ENCODE assay signal across 8 mouse cellular contexts in genomic region chr6:129238275-129239038, GRCm38 (mm10). TPM values are rescaled to one million over a fixed set of nuclear protein-coding genes. Genes with fewer than 3 reads are reported as not detected.
DNase-seq lines count a peak whose midpoint lies in the region; ATAC-seq and TF ChIP-seq lines count a peak whose summit lies in the region.

No protein-coding gene starts in this region.

- peak overlapping the region; percentile 70 for H3K4me2 ChIP-seq in intestine, postnatal 0 days (replicated peaks; ENCODE audit: low read depth)
- H3K4me2 ChIP-seq in neural tube, embryonic 14.5 days (ENCODE audit: low read depth, low read length), result peak overlapping the region; percentile 76

- peak overlapping the region; percentile 88 for H3K27ac ChIP-seq in intestine, postnatal 0 days (ENCODE audit: low read depth, low read length)
- no peak overlapping the region for H3K27ac ChIP-seq in neural tube, embryonic 14.5 days (ENCODE audit: low read depth, low read length)

- peak overlapping the region; percentile 58 for H3K9ac ChIP-seq in intestine, postnatal 0 days (ENCODE audit: low read depth, low read length)
- peak overlapping the region; percentile 47 for H3K9ac ChIP-seq in neural tube, embryonic 14.5 days (replicated peaks; ENCODE audit: low read depth, low read length)

- no peaks in the 10 kb centered on the region for H3K9me3 ChIP-seq in intestine, postnatal 0 days (ENCODE audit: control insufficient read depth)
- H3K9me3 ChIP-seq in neural tube, embryonic 14.5 days (ENCODE audit: control insufficient read depth, low read length), result no peaks in the 10 kb centered on the region

- TF ChIP-seq CTCF in intestine, postnatal 0 days (IDR thresholded peaks at IDR 0.05; ENCODE audit: low read depth), result no peak
- no peak for TF ChIP-seq CTCF in lung, adult 2 months (IDR thresholded peaks at IDR 0.05; ENCODE audit: insufficient read depth, low read length)

- H3K4me1 ChIP-seq in intestine, postnatal 0 days (replicated peaks; ENCODE audit: control insufficient read depth, insufficient read depth, low read length), result peaks cover 6% of the 10 kb centered on the region; the same call in 1 of the 2 replicates
- H3K4me1 ChIP-seq in lung, adult 2 months (ENCODE audit: control insufficient read depth, insufficient read depth, low read length), result peaks cover 26% of the 10 kb centered on the region
- H3K4me1 ChIP-seq in neural tube, embryonic 14.5 days (ENCODE audit: control insufficient read depth, insufficient read depth, low read length), result no peaks in the 10 kb centered on the region

- peak; percentile 13 for DNase-seq in right cerebral cortex, postnatal 4 days
- no peak for DNase-seq in right cerebral cortex, postnatal 25 days
- DNase-seq in embryo, embryonic 10.5 days (ENCODE audit: low spot score), result peak; percentile 46
- peak; percentile 67 for DNase-seq in gastrocnemius, postnatal 25 days
- DNase-seq in lung, adult 2 months, result peak; percentile 76

- no peaks in the 10 kb centered on the region for H3K27me3 ChIP-seq in intestine, postnatal 0 days (replicated peaks; ENCODE audit: control insufficient read depth, insufficient read depth, low read length)
- no peaks in the 10 kb centered on the region for H3K27me3 ChIP-seq in neural tube, embryonic 14.5 days (ENCODE audit: control insufficient read depth, insufficient read depth, low read length)

- WGBS in intestine, postnatal 0 days, result 10% methylated on average over 14 of the region's 14 CpGs
- 4% methylated on average over 14 of the region's 14 CpGs for WGBS in lung, adult 2 months
- WGBS in neural tube, embryonic 14.5 days, result 12% methylated on average over 14 of the region's 14 CpGs

- H3K36me3 ChIP-seq in intestine, postnatal 0 days (ENCODE audit: control insufficient read depth, insufficient read depth), result no peaks in the 10 kb centered on the region
- H3K36me3 ChIP-seq in neural tube, embryonic 14.5 days (ENCODE audit: control insufficient read depth, insufficient read depth, low read length), result no peaks in the 10 kb centered on the region

- peak; percentile 81 for ATAC-seq in intestine, postnatal 0 days
- peak; percentile 83 for ATAC-seq in neural tube, embryonic 14.5 days (ENCODE audit: low read depth)
- no peak for ATAC-seq in granulocyte monocyte progenitor cell, adult 5-6 weeks (replicated peaks; ENCODE audit: poor library complexity, severe bottlenecking)

- H3K4me3 ChIP-seq in intestine, postnatal 0 days (ENCODE audit: low read depth, low read length), result peak overlapping the region; percentile 69
- H3K4me3 ChIP-seq in lung, adult 2 months (replicated peaks; ENCODE audit: extremely low read depth, low read depth, low read length), result peak overlapping the region; percentile 77
- H3K4me3 ChIP-seq in neural tube, embryonic 14.5 days (ENCODE audit: low read depth, low read length), result peak overlapping the region; percentile 44

- TF ChIP-seq POLR2A in lung, adult 2 months (IDR thresholded peaks at IDR 0.05; ENCODE audit: borderline replicate concordance, extremely low read depth, low read depth, low read length), result peak; percentile 64; the same call in 1 of the 2 replicates

RNA-seq across cellular contexts. Expression of gene Cd69, which starts 36.8 kb away (rescaled TPM):
- total RNA-seq in gastrocnemius, postnatal 25 days (2021), result under 1 TPM in 1 of 2 experiments, not detected in 1; 0.19 TPM
- 0.12 and 0.16 TPM in 2 replicates for polyA plus RNA-seq in intestine, postnatal 0 days (2015; fragmentation: Nextera tagmentation; extraction: Ambion mirVana)
- polyA plus RNA-seq in lung, adult 2 months (2012; rRNA removed), result 0.54 and 1.3 TPM in 2 replicates
- not detected in 2 replicates for polyA plus RNA-seq in neural tube, embryonic 14.5 days (2014; fragmentation: Nextera tagmentation; extraction: Ambion mirVana)
- total RNA-seq in granulocyte monocyte progenitor cell, adult 5-6 weeks (2014; fragmentation: Nextera tagmentation), result 60.9 and 69.3 TPM in 2 replicates
- 163 and 224 TPM in 2 replicates for total RNA-seq in granulocyte monocyte progenitor cell, adult 5-6 weeks (2017)

RNA-seq across cellular contexts. Expression of gene Clec2d, which starts 58.0 kb away (rescaled TPM):
- 10 to 100 TPM; 61.8 to 71.7 TPM for total RNA-seq in gastrocnemius, postnatal 25 days (2021)
- 1.1 and 1.4 TPM in 2 replicates for polyA plus RNA-seq in intestine, postnatal 0 days (2015; fragmentation: Nextera tagmentation; extraction: Ambion mirVana)
- 103 and 250 TPM in 2 replicates for polyA plus RNA-seq in lung, adult 2 months (2012; rRNA removed)
- 0.30 TPM in 1 of 2 replicates, not detected in the other for polyA plus RNA-seq in neural tube, embryonic 14.5 days (2014; fragmentation: Nextera tagmentation; extraction: Ambion mirVana)
- 29.6 and 31.1 TPM in 2 replicates for total RNA-seq in granulocyte monocyte progenitor cell, adult 5-6 weeks (2014; fragmentation: Nextera tagmentation)
- 83.5 and 99.8 TPM in 2 replicates for total RNA-seq in granulocyte monocyte progenitor cell, adult 5-6 weeks (2017)

Comparison
In these comparisons a context has a peak if more than half of its experiments do, and no peak if none do; other contexts are left out.
1. RNA of gene Clec2d, which starts 58.0 kb away (polyA plus RNA-seq): 103 to 250 TPM in lung, adult 2 months; 1.1 to 1.4 TPM in intestine, postnatal 0 days and 0.30 TPM in neural tube, embryonic 14.5 days; every median in the first group is over 10 times any median in the second.
2. Peak in every context shown above with its lines, with median percentiles within 50 percentile points of each other: H3K4me3 ChIP-seq.